Mouse (Mus musculus): Measurements from ENCODE around the gene Rph3al. TPM values are rescaled to one million over a fixed set of nuclear protein-coding genes. Genes with fewer than 3 reads are reported as not detected.

The Rph3al gene
- total RNA-seq, 2 experiments from 2014 or later = 9.8 to 11.5 TPM

DNA sequence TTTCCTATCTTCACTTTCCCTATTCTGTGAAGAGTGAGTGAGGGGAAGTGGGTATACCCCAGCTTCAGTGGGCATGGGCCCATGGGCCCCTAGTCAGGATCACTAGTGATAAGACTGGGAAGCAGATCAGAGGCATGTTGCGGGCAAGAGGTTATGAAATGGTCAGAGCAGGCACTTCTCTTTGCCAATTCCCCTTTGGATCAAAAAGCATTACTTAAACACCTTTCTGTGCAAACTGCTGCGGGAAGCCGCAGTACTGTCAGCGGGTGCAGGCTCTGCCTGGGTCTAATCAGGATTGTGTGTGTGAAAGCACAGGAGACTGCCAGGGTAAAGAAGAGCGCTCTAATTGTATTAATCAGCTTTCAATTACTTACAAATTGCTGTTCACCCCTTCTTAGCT lies 67.8 kb downstream of the Rph3al start:
- DNase-seq (ENCODE audit: low spot score) = no peak
- intact Hi-C loops (cut with DNase I) = no loop called here

DNA sequence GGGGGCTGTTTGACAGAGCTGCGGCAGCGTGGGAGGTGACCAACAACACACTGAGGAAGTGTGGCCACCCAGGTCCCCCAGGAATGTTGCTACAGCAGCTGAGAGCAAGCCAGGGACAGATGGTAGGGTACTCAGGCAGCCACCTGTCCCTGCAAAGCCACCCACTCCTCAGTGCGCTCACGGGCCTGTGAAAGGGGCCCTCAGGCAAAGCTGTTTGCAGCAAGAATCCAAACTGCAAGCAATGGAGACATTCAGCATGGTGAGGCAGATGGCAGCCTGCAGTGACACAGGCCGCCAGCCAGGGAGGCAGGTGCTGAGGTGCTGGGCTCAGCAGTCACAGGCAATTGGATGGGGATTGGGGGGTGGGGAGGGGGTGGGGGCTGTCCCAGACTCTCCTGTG lies 68.3 kb downstream of the Rph3al start:
- no peak for DNase-seq (ENCODE audit: low spot score)
- intact Hi-C loops (cut with DNase I) = no loop called here

DNA sequence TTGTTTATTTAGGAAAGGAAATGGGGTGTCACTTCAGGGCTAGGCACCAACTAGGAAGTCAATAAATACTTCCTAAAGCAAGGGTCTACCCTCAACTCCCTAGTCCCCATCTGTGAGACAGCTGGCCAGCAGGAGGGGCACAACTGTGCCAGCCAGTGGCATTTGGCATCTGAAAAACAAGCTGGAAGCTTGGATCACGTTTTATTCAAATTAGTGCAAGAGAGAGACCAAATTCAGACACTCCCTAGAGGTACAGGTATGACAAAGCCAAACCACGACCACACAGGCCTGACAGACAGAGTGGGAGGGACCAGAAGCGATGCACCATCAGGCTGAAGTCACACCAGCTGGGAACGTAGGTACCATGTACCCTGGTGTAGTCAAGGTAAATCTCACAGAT lies 71.4 kb downstream of the Rph3al start:
- intact Hi-C loops (cut with DNase I) = no loop called here
- no peak for DNase-seq (ENCODE audit: low spot score)

DNA sequence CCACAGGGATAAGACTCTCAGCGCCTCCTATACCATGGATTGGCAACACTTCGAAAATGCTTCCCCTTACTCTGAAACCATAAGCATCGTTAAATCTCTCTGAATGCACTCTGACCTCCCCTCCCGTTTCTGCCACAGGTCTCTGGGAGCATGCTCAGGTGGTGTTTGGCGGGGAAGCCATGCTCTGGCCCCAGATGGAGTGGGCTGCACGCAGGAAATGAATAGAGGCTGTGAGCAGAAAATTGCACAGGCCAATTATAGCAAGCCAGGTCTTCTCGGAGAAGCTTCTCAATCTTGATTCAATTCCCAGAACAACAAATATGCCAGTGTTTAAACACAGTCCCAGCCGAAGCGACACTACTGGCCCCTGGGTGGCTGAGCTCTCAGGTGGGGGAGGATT lies 72.4 kb downstream of the Rph3al start:
- intact Hi-C loops (cut with DNase I) = no loop called here
- no peak for DNase-seq (ENCODE audit: low spot score)

DNA sequence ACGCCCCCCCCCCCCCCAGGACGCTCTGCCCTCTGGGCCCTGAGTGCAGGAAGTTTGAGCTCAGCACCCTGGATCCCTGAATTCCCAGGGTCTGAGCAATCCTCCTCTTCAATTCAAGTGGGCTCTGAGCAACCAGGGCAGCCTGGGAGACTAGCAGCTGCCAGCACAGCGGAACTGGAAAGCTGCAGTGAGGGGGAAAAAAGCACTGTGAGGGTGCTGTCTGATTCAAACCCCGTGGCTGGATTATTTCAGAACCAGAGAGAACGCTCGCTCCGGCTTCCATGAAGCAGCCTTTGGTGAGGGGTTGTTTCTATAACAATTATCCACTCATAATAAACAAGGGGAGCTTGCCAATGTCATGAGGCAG lies 73.0 kb downstream of the Rph3al start:
- intact Hi-C loops (cut with DNase I) = no loop called here
- DNase-seq (ENCODE audit: low spot score) = no peak

DNA sequence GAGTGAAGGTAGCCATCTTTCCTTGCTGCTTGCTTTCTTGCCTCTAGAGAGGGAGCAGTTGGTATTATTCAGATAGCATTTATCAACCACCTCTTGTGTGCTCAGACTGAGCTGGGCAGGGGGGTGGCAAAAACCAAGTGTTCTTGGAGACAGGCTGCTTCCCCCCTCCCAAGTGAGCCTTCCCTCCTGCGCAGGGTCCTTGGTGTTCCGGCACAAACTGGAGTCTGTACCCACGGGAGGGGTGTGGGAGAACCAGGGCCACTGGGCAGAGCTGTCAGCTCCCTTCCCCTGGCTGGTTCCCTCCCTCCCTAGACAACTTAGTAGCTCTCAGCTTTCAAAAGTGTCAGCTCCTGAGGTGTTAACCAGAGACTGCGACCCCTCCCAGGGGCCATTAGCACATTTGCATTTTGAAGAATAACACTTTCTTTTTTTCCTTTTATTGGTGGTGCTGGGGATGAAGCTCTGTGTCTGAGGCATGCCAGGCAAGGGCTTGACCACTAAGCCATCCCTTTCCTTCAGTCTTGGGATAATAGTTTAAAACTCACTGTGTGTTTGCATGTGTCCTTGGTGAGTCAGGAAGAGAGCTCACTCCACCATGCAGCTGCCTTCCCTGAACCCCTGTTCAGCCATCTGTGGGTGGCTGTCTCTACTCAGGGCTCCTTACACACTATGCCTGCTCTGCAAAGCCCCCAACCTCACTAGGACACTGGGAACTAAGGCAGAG lies 73.5 kb downstream of the Rph3al start:
- no peak for DNase-seq (ENCODE audit: low spot score)
- intact Hi-C loops (cut with DNase I) = no loop called here

DNA sequence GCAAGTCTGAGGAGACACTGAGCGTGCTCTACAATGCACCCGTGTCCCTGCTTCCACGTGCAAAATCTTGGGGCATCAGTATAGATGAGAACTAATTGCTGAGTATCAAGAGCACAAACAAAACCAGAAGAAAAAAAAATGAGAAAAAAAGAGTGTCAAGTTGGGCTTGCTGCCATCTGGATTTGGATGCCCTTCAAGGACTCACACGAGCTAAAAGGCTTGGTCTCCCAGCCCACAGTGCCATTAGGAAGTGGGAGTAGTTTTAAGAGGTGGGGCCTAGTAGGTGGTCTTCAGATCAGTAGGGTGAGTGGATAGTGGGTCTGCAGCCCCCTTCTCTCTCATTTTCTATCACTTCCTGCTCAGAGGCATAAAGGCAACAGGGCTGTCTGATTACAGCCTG lies 75.8 kb downstream of the Rph3al start:
- intact Hi-C loops (cut with DNase I) = no loop called here
- no peak for DNase-seq (ENCODE audit: low spot score)

DNA sequence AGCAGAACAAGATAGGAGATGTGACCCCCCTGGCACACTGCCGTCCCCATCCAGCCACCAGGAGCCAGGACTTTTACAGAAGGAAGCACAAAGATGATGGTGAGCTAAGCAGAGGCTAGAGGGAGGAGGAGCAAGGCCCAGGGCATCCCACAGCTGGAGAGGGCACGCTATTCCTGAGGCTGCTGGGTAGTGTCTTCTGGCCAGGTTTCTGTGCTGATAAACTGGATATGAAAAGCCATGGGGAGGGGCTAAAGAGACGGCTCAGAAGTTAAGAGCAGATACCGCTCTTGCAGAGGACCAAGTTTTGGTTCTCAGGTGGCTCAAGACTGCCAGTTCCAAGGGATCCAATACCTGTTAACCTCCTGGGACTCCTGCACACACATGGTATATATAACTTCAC lies 76.6 kb downstream of the Rph3al start:
- no peak for DNase-seq (ENCODE audit: low spot score)
- intact Hi-C loops (cut with DNase I) = no loop called here

DNA sequence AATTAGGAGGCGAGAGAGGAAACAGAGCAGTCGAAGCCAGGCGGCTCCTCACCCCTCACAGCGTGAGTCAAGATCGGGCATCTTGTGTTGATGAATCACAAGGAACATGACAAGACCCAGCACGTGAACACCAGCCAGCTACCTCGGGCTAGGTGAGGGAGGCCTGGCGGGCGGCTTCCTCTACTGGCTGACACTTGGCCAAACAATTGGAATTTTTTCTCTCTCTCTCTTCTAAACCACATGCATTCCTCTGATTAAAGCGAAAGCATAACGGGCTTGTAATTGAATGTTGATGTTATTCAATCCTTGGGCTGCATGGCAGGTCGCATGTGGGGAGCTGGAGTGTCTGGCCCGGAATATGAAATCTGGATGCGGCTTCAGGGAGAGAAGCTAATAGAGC lies 77.0 kb downstream of the Rph3al start:
- intact Hi-C loops (cut with DNase I) = no loop called here

DNA sequence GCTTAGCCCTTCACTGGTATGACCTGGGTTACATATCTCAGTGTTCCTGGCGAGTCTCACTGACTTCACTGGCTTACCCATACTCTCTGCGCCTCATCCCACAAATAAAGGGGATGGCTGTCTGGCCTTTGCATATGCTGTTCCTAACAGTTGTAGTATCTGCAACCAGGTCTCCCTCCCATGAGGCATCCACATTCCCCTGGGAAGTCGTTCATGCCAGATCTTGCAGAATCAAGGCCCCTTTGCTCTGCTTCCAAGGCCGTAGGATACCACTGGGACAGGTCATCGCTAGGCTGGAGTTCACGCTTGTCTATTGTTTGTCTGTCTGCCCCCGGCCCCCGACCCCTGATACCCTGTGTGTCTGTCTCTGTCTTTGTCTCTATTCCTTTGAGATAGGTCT lies 78.8 kb downstream of the Rph3al start:
- intact Hi-C loops (cut with DNase I) = no loop called here
- no peak for DNase-seq (ENCODE audit: low spot score)

More for the DNA sequence above, 77.0 kb downstream of the Rph3al start:
- DNase-seq (ENCODE audit: low spot score) = no peak

DNA sequence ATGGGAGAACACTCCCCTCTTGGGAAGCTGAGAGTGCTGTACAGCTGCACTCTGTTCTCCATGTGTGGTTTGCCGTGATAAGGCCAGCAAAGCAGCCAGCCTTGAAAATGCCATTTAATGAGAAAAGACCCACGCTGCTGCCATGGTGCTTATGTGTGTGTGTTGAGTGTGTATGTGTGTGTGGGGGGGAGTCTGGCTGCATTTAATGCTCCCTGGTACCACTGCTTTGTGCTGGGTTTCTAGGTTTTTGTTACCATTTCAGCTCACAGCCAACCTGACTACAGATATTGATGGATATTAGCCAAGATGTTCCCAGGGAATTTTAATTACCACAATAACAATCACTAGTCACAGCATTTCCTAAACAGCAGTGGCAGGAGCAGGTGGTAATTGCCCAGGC lies 79.3 kb downstream of the Rph3al start:
- no peak for DNase-seq (ENCODE audit: low spot score)
- intact Hi-C loops (cut with DNase I) = no loop called here

DNA sequence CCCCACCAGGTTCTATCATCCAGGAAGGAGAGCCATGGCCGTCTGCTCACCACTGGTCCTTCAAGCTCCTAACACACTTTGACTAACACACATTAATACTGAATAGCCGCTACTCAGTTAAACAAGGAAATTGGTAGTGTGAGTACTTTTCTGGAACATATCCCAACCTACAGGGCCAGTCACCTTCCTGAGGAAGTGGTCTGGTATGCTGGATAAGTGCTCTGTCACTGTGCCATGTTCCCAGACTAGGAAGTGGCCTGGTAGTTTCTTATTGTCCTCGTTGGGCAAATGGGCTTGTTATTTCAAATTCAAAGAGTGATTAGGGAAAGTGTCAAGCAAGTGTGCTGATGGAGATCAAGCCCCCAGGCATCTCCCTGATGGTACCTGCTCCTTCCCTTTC lies 80.4 kb downstream of the Rph3al start:
- DNase-seq (ENCODE audit: low spot score) = no peak
- intact Hi-C loops (cut with DNase I) = no loop called here

DNA sequence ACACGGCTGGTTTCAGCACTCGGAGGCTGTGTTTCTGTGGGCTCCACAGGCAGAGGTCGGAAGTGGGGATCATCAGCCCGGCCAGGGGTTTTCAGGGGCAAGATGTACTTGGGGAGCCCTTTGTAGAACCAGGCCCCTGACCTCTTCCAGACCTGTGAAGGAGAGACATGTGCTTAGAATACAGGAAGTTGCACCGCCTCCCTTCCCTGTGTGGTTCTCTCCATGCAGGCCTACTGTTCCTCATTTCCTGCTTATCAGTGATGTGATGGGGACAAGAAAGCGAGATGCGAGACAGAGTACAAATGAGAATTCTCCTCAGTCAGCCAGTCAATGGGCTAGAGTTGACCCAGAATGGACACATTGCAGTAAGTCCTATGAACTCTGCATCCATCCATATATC lies 83.9 kb downstream of the Rph3al start:
- intact Hi-C loops (cut with DNase I) = no loop called here
- DNase-seq (ENCODE audit: low spot score) = no peak

DNA sequence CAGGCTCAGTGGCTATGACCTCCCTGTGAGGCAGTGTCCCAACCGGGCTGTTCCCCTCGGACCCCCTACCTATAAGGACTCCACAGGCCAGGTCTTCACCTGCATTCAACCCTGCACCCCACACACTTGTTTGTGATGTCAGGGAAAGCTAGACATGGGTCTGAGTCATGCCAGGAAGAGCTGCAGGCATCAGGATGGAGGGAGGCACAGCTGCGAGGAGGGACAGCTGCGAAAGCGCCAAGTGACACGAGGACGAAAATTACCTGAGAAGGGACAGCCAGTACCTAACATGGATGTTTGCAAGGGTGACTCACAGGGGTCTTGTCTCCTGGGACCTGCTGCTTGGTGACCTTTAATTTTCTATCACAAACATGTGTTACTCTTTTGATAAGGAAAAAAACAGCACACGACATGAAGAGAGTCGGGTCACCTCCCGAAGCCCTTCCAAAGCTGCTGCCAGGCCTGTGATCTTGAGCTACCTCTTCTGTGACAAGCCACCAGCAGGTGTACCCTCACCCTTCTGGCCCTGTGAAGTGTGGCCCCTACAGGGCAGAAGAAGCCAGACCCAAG lies 85.1 kb downstream of the Rph3al start:
- no peak for DNase-seq (ENCODE audit: low spot score)
- intact Hi-C loops (cut with DNase I) = no loop called here

DNA sequence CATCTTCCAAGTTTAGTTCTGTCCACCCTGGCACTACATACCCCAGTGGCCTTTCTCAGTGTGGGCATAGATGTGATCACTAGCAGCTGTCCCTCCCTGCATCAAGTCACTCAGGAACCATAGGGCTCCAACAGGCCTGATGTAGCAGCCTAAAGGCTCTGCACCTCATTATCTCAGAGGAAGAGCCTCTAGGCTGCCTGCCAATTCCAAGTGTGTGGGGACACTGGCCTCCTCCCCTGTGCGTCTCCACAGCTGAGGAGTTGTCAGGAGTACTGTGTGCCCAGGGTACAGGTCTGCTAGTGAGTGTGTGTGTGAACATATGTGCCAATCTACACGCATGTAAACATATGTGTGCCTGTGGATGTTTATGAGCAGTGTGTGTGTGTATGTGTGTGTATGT lies 85.7 kb downstream of the Rph3al start:
- intact Hi-C loops (cut with DNase I) = no loop called here
- no peak for DNase-seq (ENCODE audit: low spot score)

DNA sequence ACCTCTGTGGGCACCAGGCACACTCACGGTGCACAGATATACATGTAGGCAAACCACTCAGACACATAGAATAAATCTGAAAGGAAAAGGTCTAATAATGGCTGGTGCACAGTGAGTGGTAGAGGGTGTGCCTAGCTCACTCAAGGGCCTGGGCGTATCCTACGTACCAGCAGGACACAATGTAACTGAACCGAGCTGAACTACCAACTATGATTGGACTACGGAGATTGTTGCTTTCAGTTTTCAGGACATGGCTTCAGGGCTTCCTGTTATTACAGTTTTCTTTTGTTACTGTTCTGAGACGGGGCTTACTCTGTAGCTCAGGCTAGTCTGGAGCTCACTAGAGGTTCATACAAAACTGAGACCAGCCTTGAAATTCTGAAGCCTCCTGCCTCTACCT lies 88.7 kb downstream of the Rph3al start:
- no peak for DNase-seq (ENCODE audit: low spot score)

DNA sequence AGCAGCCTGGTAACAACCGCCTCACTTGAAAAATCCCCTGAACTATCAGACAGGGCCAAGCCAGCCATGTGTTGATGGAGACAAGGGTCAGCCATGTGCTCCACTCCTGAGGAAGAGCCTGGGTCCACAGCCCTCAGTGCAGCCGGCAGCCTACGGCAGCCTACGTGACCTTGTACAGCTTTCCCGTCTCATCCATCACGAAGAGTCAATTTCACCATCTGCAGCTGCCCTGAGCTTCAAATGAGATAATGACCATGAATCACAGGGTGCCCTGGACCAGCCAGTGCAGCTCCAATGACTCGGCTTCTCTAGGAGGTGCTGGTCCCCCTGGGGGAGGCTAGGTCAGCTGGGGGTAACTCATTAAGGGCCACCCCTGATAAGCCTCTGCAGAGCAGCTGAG lies 91.6 kb downstream of the Rph3al start:
- no peak for DNase-seq (ENCODE audit: low spot score)
- intact Hi-C loops (cut with DNase I) = no loop called here

More for the DNA sequence above, 88.7 kb downstream of the Rph3al start:
- intact Hi-C loops (cut with DNase I) = no loop called here

DNA sequence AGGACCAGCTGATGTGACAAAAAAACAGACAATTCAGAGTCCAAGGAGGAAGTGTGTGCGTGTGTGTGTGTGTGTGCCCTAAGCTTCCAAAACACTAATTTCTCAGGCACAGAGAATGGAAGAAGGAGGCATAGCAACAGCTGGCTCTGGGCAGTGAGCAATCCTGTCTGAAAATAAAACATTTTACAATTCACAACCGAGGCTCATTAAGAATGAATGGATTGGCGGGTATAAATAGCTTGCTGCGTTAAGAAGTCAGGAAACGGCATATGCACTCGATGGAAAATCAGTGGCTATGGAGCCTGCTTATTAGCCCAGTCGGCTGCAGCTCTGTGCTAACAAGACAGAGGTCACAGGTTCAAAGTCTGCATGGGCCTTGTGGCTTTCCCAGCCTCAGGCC lies 92.6 kb downstream of the Rph3al start:
- no peak for DNase-seq (ENCODE audit: low spot score)
- intact Hi-C loops (cut with DNase I) = no loop called here

DNA sequence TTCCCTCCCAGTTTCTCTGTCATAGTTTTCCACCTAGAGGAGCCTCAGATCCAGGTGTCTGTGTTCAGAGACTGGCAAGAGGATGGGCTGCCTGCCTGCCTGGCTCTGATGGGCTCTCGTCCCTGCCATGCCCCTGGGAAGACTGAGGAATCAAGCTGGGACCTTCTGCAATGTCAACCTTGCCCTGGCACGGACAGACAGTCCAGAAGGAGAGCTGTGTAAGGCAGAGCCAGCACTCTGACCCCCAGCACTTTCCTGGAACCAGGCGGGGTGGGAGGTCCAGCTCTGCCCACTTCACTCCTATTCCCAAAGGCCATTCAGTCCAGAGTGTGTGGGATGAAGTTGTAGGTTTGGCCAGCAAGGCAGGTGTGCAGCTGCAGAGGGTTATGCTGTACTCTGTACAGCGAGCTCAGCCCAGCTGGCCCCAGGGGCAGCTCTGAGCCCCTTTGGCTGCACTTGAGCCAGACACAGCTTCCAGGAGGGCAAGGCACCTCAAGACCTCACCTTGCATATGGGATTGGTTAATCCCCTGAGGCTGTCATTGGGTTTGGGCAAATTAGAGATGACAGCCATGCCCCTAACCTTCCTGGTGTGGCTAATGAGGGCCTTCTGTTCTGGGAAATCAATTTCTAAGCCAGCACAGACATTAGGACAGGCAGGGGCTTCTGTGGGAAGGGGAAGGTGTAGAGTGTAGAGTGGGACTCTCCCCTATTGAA lies 95.2 kb downstream of the Rph3al start:
- intact Hi-C loops (cut with DNase I) = no loop called here

DNA sequence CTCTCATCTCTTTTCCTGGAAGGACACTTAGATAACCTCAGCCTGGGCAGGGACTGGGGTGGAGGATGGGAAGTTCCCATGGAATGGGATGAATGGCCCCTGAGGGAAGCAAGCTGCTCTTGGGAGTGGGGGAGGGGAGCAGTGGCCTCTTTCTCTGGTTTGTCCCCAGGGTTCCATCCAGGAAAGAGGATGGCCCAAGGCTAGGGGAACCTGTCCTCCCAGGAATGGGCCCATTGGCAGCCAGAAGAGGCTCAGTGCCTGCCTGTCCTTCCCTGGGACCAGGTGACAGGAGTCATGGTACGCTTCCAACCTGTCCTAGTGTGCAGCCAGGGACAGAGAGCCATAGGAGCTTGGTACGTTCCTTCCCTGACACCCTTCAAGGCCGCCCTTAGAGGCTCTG lies 96.7 kb downstream of the Rph3al start:
- intact Hi-C loops (cut with DNase I) = no loop called here
- DNase-seq (ENCODE audit: low spot score) = no peak

More for the DNA sequence above, 95.2 kb downstream of the Rph3al start:
- no peak for DNase-seq (ENCODE audit: low spot score)

DNA sequence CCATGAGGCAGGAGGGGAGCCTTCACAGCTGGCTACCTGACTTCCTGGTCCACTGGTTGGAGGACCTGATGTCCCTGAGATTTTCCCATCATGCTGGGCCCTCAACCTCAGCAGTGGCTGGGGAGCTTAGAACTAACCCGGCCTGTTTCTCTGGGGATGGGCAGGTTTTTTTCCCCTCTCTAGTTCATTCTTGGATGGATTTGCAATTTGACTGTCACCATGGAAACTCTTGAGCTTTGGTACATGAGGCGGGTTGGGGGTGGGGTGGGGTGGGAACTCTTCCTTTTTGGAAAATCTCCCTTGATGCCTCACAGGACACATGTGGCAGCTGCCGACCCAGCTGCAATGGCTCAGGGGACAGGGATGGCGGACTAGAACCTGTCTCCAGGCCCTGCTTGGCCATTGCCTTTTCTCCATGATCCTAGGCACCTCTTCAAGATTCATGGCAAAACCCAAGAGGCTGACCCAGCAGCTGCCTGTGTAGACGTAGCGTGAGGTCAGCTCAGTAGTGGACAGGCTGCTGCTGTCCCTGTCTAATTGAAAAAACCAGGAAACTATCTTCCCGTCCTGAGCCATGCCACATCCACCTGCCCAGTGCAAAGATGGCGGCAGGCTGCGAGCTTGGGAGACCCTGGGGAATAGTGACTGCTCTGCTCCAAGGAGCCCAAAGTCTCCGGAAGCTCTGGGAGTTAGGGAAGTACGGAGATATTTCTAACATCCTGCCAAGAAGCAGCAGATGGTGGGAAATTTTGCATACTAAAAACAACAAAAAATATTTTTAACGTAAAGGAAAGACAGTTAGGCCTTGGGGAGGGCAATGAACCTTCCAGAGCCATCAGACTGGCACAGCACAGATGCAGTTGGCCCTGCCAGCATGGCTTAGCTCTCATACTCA lies 98.4 kb downstream of the Rph3al start:
- intact Hi-C loops (cut with DNase I) = no loop called here
- DNase-seq (ENCODE audit: low spot score) = no peak
